12 mouse cellular contexts compared by ENCODE assay signal in genomic region chr4:155151845-155152244, GRCm38 (mm10).
DNase-seq lines count a peak whose midpoint lies in the region; ATAC-seq and TF ChIP-seq lines count a peak whose summit lies in the region.
"Had no signal": no experiment of that assay in that cellular context is flagged by ENCODE, and none has a peak within 500 bp of the region (broad histone marks: within the 10 kb centered on the region; RNA-seq: fewer than 3 reads in every experiment).

No protein-coding gene starts in this region.

- H3K4me1 ChIP-seq in midbrain, embryonic 10.5 days: peaks cover 37% of the 10 kb centered on the region
- H3K4me1 ChIP-seq in midbrain, embryonic 15.5 days: peaks cover 14% of the 10 kb centered on the region; the same call in 1 of the 2 replicates
- peaks cover 49% of the 10 kb centered on the region for H3K4me1 ChIP-seq in limb, embryonic 12.5 days (replicated peaks)
- H3K4me1 ChIP-seq in stomach, embryonic 16.5 days (ENCODE audit: control insufficient read depth, insufficient read depth, low read length): peaks cover 41% of the 10 kb centered on the region

- ATAC-seq in midbrain, embryonic 15.5 days (replicated peaks): no peak
- no peak for ATAC-seq in limb, embryonic 12.5 days (ENCODE audit: insufficient number of reproducible peaks, insufficient read depth, low FRiP score, low TSS enrichment, low read depth)
- ATAC-seq in stomach, embryonic 16.5 days (ENCODE audit: insufficient read depth, low FRiP score): no peak

- H3K4me3 ChIP-seq in midbrain, embryonic 10.5 days: no peak overlapping the region
- no peak overlapping the region for H3K4me3 ChIP-seq in midbrain, embryonic 15.5 days
- H3K4me3 ChIP-seq in limb, embryonic 12.5 days (replicated peaks): peak overlapping the region; percentile 47; the same call in 1 of the 2 replicates
- H3K4me3 ChIP-seq in stomach, embryonic 16.5 days (replicated peaks; ENCODE audit: low read length): no peak overlapping the region
- no peak overlapping the region for H3K4me3 ChIP-seq in left cerebral cortex, adult 2 months
- H3K4me3 ChIP-seq: erythroblast, embryonic 14.5 days; midbrain, embryonic 13.5 days had no signal

- WGBS in midbrain, embryonic 10.5 days: 75% methylated on average over 4 of the region's 4 CpGs
- WGBS in midbrain, embryonic 15.5 days: 81% methylated on average over 4 of the region's 4 CpGs
- WGBS in limb, embryonic 12.5 days: 63% methylated on average over 4 of the region's 4 CpGs
- WGBS in stomach, embryonic 16.5 days: 61% methylated on average over 4 of the region's 4 CpGs

- H3K27me3 ChIP-seq in midbrain, embryonic 10.5 days (ENCODE audit: low read depth, poor library complexity, severe bottlenecking): peaks cover 31% of the 10 kb centered on the region
- 0 out of 2 replicates have a peak, but pooled peaks cover 3% of the 10 kb centered on the region for H3K27me3 ChIP-seq in midbrain, embryonic 15.5 days (replicated peaks)
- H3K27me3 ChIP-seq in limb, embryonic 12.5 days: peaks cover 13% of the 10 kb centered on the region
- no peaks in the 10 kb centered on the region for H3K27me3 ChIP-seq in stomach, embryonic 16.5 days (ENCODE audit: control insufficient read depth, insufficient read depth, low read length)

- intact Hi-C loops in left cerebral cortex, adult 2 months (cut with DNase I): no loop called here

- peak; percentile 95 for DNase-seq in heart, adult 11 months
- DNase-seq in heart, adult 8-10 months (ENCODE audit: low spot score): no peak
- DNase-seq in midbrain, embryonic 10.5 days (ENCODE audit: low spot score): no peak
- DNase-seq in right cerebral cortex, postnatal 10 days (ENCODE audit: low spot score in 2 of 2): no peak
- DNase-seq in left cerebral cortex, adult 2 months (ENCODE audit: extremely low spot score in 1 of 2, low spot score in 2 of 2): no peak
- DNase-seq: gastrocnemius, postnatal 25 days; kidney, adult 18-20 months had no signal

- no peaks in the 10 kb centered on the region for H3K9me3 ChIP-seq in midbrain, embryonic 10.5 days (replicated peaks)
- no peaks in the 10 kb centered on the region for H3K9me3 ChIP-seq in midbrain, embryonic 15.5 days
- no peaks in the 10 kb centered on the region for H3K9me3 ChIP-seq in limb, embryonic 12.5 days
- H3K9me3 ChIP-seq in stomach, embryonic 16.5 days (replicated peaks; ENCODE audit: control insufficient read depth, low read length): no peaks in the 10 kb centered on the region
- H3K9me3 ChIP-seq: midbrain, embryonic 13.5 days had no signal

- H3K4me2 ChIP-seq in midbrain, embryonic 15.5 days: no peak overlapping the region
- H3K4me2 ChIP-seq in limb, embryonic 12.5 days: 0 out of 2 replicates have a peak overlapping the region, but pooled peaks have one; percentile 86
- peak overlapping the region; percentile 79; the same call in 1 of the 2 replicates for H3K4me2 ChIP-seq in stomach, embryonic 16.5 days (ENCODE audit: low read depth, low read length)

- 0 out of 2 replicates have a peak overlapping the region, but pooled peaks have one; percentile 86 for H3K27ac ChIP-seq in midbrain, embryonic 10.5 days (replicated peaks)
- H3K27ac ChIP-seq in midbrain, embryonic 15.5 days: no peak overlapping the region
- no peak overlapping the region for H3K27ac ChIP-seq in limb, embryonic 12.5 days
- H3K27ac ChIP-seq in stomach, embryonic 16.5 days (ENCODE audit: low read length): peak overlapping the region; percentile 92; the same call in 1 of the 2 replicates
- no peak overlapping the region for H3K27ac ChIP-seq in left cerebral cortex, adult 2 months
- H3K27ac ChIP-seq: midbrain, embryonic 13.5 days had no signal

- peaks cover 42% of the 10 kb centered on the region for H3K36me3 ChIP-seq in midbrain, embryonic 10.5 days
- H3K36me3 ChIP-seq in midbrain, embryonic 15.5 days (replicated peaks): no peaks in the 10 kb centered on the region; the same call in none of the 2 replicates
- peaks cover 45% of the 10 kb centered on the region for H3K36me3 ChIP-seq in limb, embryonic 12.5 days
- H3K36me3 ChIP-seq in stomach, embryonic 16.5 days (ENCODE audit: control insufficient read depth, insufficient read depth, low read length): peaks cover 6% of the 10 kb centered on the region; the same call in 1 of the 2 replicates

- no peak for TF ChIP-seq CTCF in left cerebral cortex, adult 2 months (IDR thresholded peaks at IDR 0.05)

- no peak overlapping the region for H3K9ac ChIP-seq in midbrain, embryonic 15.5 days
- H3K9ac ChIP-seq in limb, embryonic 12.5 days (replicated peaks): no peak overlapping the region; the same call in 1 of the 2 replicates
- H3K9ac ChIP-seq in stomach, embryonic 16.5 days (ENCODE audit: low read length): peak overlapping the region; percentile 79
- H3K9ac ChIP-seq: midbrain, embryonic 13.5 days had no signal

Comparison
In these comparisons a context has a peak if more than half of its experiments do, and no peak if none do; other contexts are left out.
1. H3K27ac ChIP-seq: peak in midbrain, embryonic 10.5 days (single experiment) and stomach, embryonic 16.5 days (single experiment); none in midbrain, embryonic 15.5 days (single experiment), limb, embryonic 12.5 days (single experiment) and left cerebral cortex, adult 2 months (single experiment).